Mouse (Mus musculus) MEL (cell line): ENCODE measurements around the gene Scrn3. TPM values are rescaled to one million over a fixed set of nuclear protein-coding genes. Genes with fewer than 3 reads are reported as not detected.

ENCODE experiments used
- DNase-seq: peaks from one replicate; pipeline ENCODE4 v3.0.0; 2011; ENCODE audit warnings: low read depth, low spot score
- H3K27ac ChIP-seq: 2 replicates; pipeline ENCODE4 v1.5.1; 2012; ENCODE audit warnings: low read depth, mild to moderate bottlenecking, control low read depth, low read length, moderate library complexity; ENCODE audit not compliant: control insufficient read depth
- H3K27me3 ChIP-seq, 2 experiments: fragments of 150-350 bp in 1 of 2; sonication (generic) in 1 of 2; 2 replicates each; pipeline ENCODE4 v1.6.1; 2012; ENCODE audit warnings: low read length in 2 of 2, mild to moderate bottlenecking in 2 of 2, improper control_type of control experiment in 1 of 2, moderate library complexity in 1 of 2; ENCODE audit not compliant: insufficient read depth in 2 of 2, control insufficient read depth in 1 of 2
- H3K36me3 ChIP-seq, 2 experiments: 2 replicates each; pipeline ENCODE4 v1.6.1; 2012 to 2014; ENCODE audit warnings: low read length in 2 of 2, improper control_type of control experiment in 1 of 2, inconsistent platforms in 1 of 2, mild to moderate bottlenecking in 1 of 2; ENCODE audit not compliant: insufficient read depth in 2 of 2, control insufficient read depth in 1 of 2
- H3K4me1 ChIP-seq, 2 experiments: fragments of 150-350 bp in 1 of 2; sonication (generic) in 1 of 2; 2 replicates each; pipeline ENCODE4 v1.6.1; 2012; ENCODE audit warnings: low read length in 2 of 2, improper control_type of control experiment in 1 of 2, mild to moderate bottlenecking in 1 of 2; ENCODE audit not compliant: insufficient read depth in 2 of 2, control insufficient read depth in 1 of 2
- H3K4me3 ChIP-seq, 2 experiments: fragments of 150-350 bp in 1 of 2; sonication (generic) in 1 of 2; 2 replicates each; pipeline ENCODE4 v1.5.1; 2012; ENCODE audit warnings: low read depth in 2 of 2, low read length in 2 of 2, mild to moderate bottlenecking in 2 of 2, moderate library complexity in 2 of 2, control low read depth in 1 of 2, improper control_type of control experiment in 1 of 2; ENCODE audit not compliant: control insufficient read depth in 1 of 2, insufficient read depth in 1 of 2
- H3K79me2 ChIP-seq: 2 replicates; pipeline ENCODE4 v1.6.1; 2012; ENCODE audit warnings: mild to moderate bottlenecking, low read length, moderate library complexity; ENCODE audit not compliant: control insufficient read depth, poor library complexity, insufficient read depth
- H3K9ac ChIP-seq: 2 replicates; pipeline ENCODE4 v1.6.1; 2012; ENCODE audit warnings: low read depth, mild to moderate bottlenecking, control low read depth, low read length, moderate library complexity; ENCODE audit not compliant: control insufficient read depth, poor library complexity, severe bottlenecking
- H3K9me3 ChIP-seq: fragments of 150-350 bp; sonication (generic); replicated peaks from 2 replicates; pipeline ENCODE4 v1.6.1; 2012; ENCODE audit warnings: mild to moderate bottlenecking, low read length, improper control_type of control experiment, moderate library complexity; ENCODE audit not compliant: insufficient read depth
- CHD2 ChIP-seq: IDR thresholded peaks from 2 replicates; pipeline ENCODE4 v1.6.1; 2011; ENCODE audit warnings: low read length, improper control_type of control experiment
- CTCF ChIP-seq, 3 experiments: IDR thresholded peaks in 2 of 3; conservative IDR thresholded peaks in 1 of 3; 2 replicates each; pipeline ENCODE4 v1.5.1; 2011 to 2012; ENCODE audit warnings: low read length in 3 of 3, low read depth in 2 of 3, mild to moderate bottlenecking in 2 of 3, improper control_type of control experiment in 1 of 3, inconsistent platforms in 1 of 3, mixed read lengths in 1 of 3, moderate library complexity in 1 of 3; ENCODE audit not compliant: control insufficient read depth in 1 of 3, insufficient read depth in 1 of 3, poor library complexity in 1 of 3, severe bottlenecking in 1 of 3
- E2F4 ChIP-seq: IDR thresholded peaks from 2 replicates; pipeline ENCODE4 v1.6.1; 2011; ENCODE audit warnings: low read depth, low read length, improper control_type of control experiment, borderline replicate concordance
- ELF1 ChIP-seq: IDR thresholded peaks from 2 replicates; pipeline ENCODE4 v1.6.1; 2014; ENCODE audit warnings: low read depth, mild to moderate bottlenecking, inconsistent platforms, low read length, improper control_type of control experiment, moderate library complexity
- EP300 ChIP-seq, 2 experiments: IDR thresholded peaks; 2 replicates each; pipeline ENCODE4 v1.6.1; 2011; ENCODE audit warnings: improper control_type of control experiment in 2 of 2, low read length in 2 of 2, low read depth in 1 of 2, mild to moderate bottlenecking in 1 of 2
- HCFC1 ChIP-seq: IDR thresholded peaks from 2 replicates; pipeline ENCODE4 v1.6.1; 2012; ENCODE audit warnings: low read depth, mild to moderate bottlenecking, inconsistent platforms, low read length, improper control_type of control experiment, moderate library complexity
- JUND ChIP-seq: IDR thresholded peaks from 2 replicates; pipeline ENCODE4 v1.6.1; 2011; ENCODE audit warnings: low read depth, mild to moderate bottlenecking, improper control_type of control experiment, low read length
- MAX ChIP-seq: IDR thresholded peaks from 2 replicates; pipeline ENCODE4 v1.6.1; 2011; ENCODE audit warnings: low read length, improper control_type of control experiment
- MAZ ChIP-seq: IDR thresholded peaks from 2 replicates; pipeline ENCODE4 v1.6.1; 2012; ENCODE audit warnings: low read depth, mild to moderate bottlenecking, inconsistent platforms, low read length, improper control_type of control experiment
- MEF2A ChIP-seq: IDR thresholded peaks from 2 replicates; pipeline ENCODE4 v1.6.1; 2014; ENCODE audit warnings: low read depth, mild to moderate bottlenecking, inconsistent platforms, low read length, improper control_type of control experiment; ENCODE audit not compliant: poor library complexity, insufficient replicate concordance, severe bottlenecking; ENCODE audit errors: extremely low read depth
- MXI1 ChIP-seq: IDR thresholded peaks from 2 replicates; pipeline ENCODE4 v1.6.1; 2011; ENCODE audit warnings: mild to moderate bottlenecking, low read depth, low read length, improper control_type of control experiment
- MYB ChIP-seq: IDR thresholded peaks from 2 replicates; pipeline ENCODE4 v1.6.1; 2011; ENCODE audit warnings: mild to moderate bottlenecking, low read depth, low read length, improper control_type of control experiment
- NELFE ChIP-seq: IDR thresholded peaks from 2 replicates; pipeline ENCODE4 v1.6.1; 2011; ENCODE audit warnings: low read depth, low read length, improper control_type of control experiment
- NRF1 ChIP-seq: IDR thresholded peaks from 2 replicates; pipeline ENCODE4 v1.6.1; 2014; ENCODE audit warnings: low read depth, mild to moderate bottlenecking, inconsistent platforms, low read length, improper control_type of control experiment, moderate library complexity; ENCODE audit not compliant: poor library complexity, insufficient read depth, severe bottlenecking
- POLR2A ChIP-seq, 2 experiments: IDR thresholded peaks; 2 replicates each; pipeline ENCODE4 v1.6.1; 2011 to 2012; ENCODE audit warnings: low read length in 2 of 2, mild to moderate bottlenecking in 2 of 2, control low read depth in 1 of 2, improper control_type of control experiment in 1 of 2, low read depth in 1 of 2, moderate library complexity in 1 of 2; ENCODE audit not compliant: control insufficient read depth in 1 of 2, insufficient read depth in 1 of 2, poor library complexity in 1 of 2
- POLR2AphosphoS2 ChIP-seq: IDR thresholded peaks from 2 replicates; pipeline ENCODE4 v1.6.1; 2011; ENCODE audit warnings: low read length, improper control_type of control experiment
- POLR2AphosphoS5 ChIP-seq: IDR thresholded peaks from 2 replicates; pipeline ENCODE4 v1.6.1; 2012; ENCODE audit warnings: low read depth, borderline replicate concordance, mild to moderate bottlenecking, inconsistent platforms, low read length, moderate library complexity, mixed read lengths
- RAD21 ChIP-seq: IDR thresholded peaks from 2 replicates; pipeline ENCODE4 v1.6.1; 2011; ENCODE audit warnings: mild to moderate bottlenecking, low read depth, low read length, improper control_type of control experiment
- RCOR1 ChIP-seq: IDR thresholded peaks from 2 replicates; pipeline ENCODE4 v1.6.1; 2012; ENCODE audit warnings: low read depth, mild to moderate bottlenecking, inconsistent platforms, low read length, improper control_type of control experiment
- SIN3A ChIP-seq: IDR thresholded peaks from 2 replicates; pipeline ENCODE4 v1.6.1; 2012; ENCODE audit warnings: low read length, improper control_type of control experiment, inconsistent platforms
- SMC3 ChIP-seq: IDR thresholded peaks from 2 replicates; pipeline ENCODE4 v1.6.1; 2011; ENCODE audit warnings: low read depth, low read length, improper control_type of control experiment
- TAL1 ChIP-seq: IDR thresholded peaks from 2 replicates; pipeline ENCODE4 v1.6.1; 2012; ENCODE audit warnings: mild to moderate bottlenecking, inconsistent platforms, low read length, moderate library complexity, mixed read lengths
- TBP ChIP-seq: IDR thresholded peaks from 2 replicates; pipeline ENCODE4 v1.8.0; 2011; ENCODE audit warnings: low read depth, low read length, improper control_type of control experiment
- UBTF ChIP-seq: IDR thresholded peaks from 2 replicates; pipeline ENCODE4 v1.6.1; 2012; ENCODE audit warnings: low read depth, mild to moderate bottlenecking, inconsistent platforms, low read length, improper control_type of control experiment, moderate library complexity, borderline replicate concordance; ENCODE audit not compliant: insufficient read depth
- USF1 ChIP-seq: IDR thresholded peaks from 2 replicates; pipeline ENCODE4 v1.6.1; 2014; ENCODE audit warnings: low read depth, mild to moderate bottlenecking, inconsistent platforms, low read length, improper control_type of control experiment, moderate library complexity
- ZC3H11A ChIP-seq: IDR thresholded peaks from 2 replicates; pipeline ENCODE4 v1.6.1; 2012; ENCODE audit warnings: low read depth, mild to moderate bottlenecking, inconsistent platforms, low read length, improper control_type of control experiment
- ZMIZ1 ChIP-seq: IDR thresholded peaks from 2 replicates; pipeline ENCODE4 v1.6.1; 2012; ENCODE audit warnings: low read depth, mild to moderate bottlenecking, inconsistent platforms, low read length, improper control_type of control experiment, moderate library complexity
- ZNF384 ChIP-seq: IDR thresholded peaks from 2 replicates; pipeline ENCODE4 v1.6.1; 2012; ENCODE audit warnings: low read depth, mild to moderate bottlenecking, inconsistent platforms, low read length, improper control_type of control experiment
- polyA plus RNA-seq, 2 experiments: library from polyadenylated mRNA; stranded (reverse) in 1 of 2; unstranded in 1 of 2; fragments of >175 nt in 1 of 2; fragments of >200 nt in 1 of 2; gene quantifications; 2 replicates each; pipeline versions ENCODE4 v1.2.1 to v1.2.4; 2012; ENCODE audit warnings: low replicate concordance in 2 of 2, low read depth in 1 of 2; ENCODE audit not compliant: insufficient read length in 2 of 2, insufficient read depth in 1 of 2, missing spikeins in 1 of 2
- total RNA-seq: library from RNA; depleted of rRNA; stranded (reverse); fragments of 300-350 nt; gene quantifications from 2 replicates; pipeline ENCODE4 v1.2.3, GENCODE M21; 2012

The Scrn3 gene
- total and polyA plus RNA-seq, 3 experiments, result 3.2 to 7.7 TPM; not detected in 1

DNA sequence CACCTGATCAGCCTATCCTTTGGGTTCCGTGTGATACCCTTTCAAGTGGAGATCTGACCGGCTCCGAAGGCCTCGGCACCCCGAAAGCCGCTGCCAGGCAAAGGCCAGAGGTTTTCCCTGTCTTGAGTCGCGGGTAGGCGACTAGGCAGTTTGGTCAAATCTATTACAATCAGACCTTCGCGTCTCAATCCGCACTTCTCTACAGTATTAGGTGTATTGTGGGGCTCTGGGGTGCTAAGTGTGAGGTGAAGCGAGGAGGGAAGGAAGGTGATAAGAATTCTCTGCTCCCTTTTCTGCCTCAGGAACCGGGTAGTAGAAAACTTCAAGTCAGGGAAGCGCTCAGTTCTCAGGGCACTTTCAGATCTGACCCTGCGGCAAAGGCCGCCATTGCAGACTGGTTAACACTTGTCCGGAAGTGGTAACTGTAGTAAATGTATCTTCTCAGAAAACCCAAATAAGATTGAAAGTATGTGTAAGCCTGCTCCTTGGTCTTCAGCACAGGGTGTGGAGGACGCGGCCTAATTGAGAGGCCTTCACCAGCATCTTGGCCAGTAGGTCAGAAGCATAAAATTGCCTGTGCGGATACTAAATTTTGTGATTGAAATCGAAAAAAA, 31.2 kb upstream of the Scrn3 start:
- H3K4me1 ChIP-seq, result peaks cover 0 to 3% of the 10 kb centered on the region in 2 experiments; a peak in 1 of 4 replicates
- H3K9ac ChIP-seq, result no peak overlapping the region
- H3K27me3 ChIP-seq, result no peaks in the 10 kb centered on the region
- H3K9me3 ChIP-seq, result no peaks in the 10 kb centered on the region
- H3K4me3 ChIP-seq, result no peak overlapping the region
- no peaks in the 10 kb centered on the region for H3K79me2 ChIP-seq
- no peak overlapping the region for H3K27ac ChIP-seq
- DNase-seq, result no peak
- H3K36me3 ChIP-seq, result peaks cover 0 to 3% of the 10 kb centered on the region in 2 experiments; a peak in 1 of 4 replicates
- TF ChIP-seq MAX (no peak), SIN3A (no peak), TAL1 (no peak), UBTF (no peak), POLR2A (IDR thresholded peaks at IDR 0.05; ENCODE audit: control insufficient read depth in 1 of 2, insufficient read depth in 1 of 2, low read depth in 1 of 2, low read length in 2 of 2, poor library complexity in 1 of 2) (no peak), MEF2A (no peak), ZNF384 (no peak), JUND (no peak), MXI1 (no peak), HCFC1 (no peak), MAZ (no peak), EP300 (IDR thresholded peaks at IDR 0.05; ENCODE audit: low read depth in 1 of 2, low read length in 2 of 2) (no peak), NRF1 (no peak)
- TF ChIP-seq, all 39 proteins: peak for 0

DNA sequence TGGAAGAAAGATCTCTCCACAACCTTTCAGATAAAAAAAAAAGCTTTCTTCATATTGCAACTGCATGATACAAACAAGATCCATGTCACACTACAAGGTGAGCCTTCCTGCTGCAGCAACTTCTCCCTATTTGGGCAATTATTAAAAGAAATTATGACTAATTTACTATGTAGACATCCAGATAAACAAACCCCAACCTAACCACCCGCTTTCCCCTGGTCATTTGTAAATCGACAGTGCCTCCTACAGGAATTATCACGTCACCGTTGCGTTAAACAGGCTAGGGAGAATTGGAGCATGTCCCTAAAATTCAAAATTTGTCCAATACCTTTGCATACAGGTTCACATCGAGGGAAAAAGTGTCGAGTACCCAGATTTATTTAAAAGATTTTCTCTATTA, 30.7 kb upstream of the Scrn3 start:
- Histone ChIP-seq H3K9me3 (no peaks in the 10 kb centered on the region), H3K4me1 (peaks cover 0 to 3% of the 10 kb centered on the region in 2 experiments; a peak in 1 of 4 replicates), H3K4me3 (no peak overlapping the region), H3K9ac (no peak overlapping the region), H3K36me3 (peaks cover 0 to 3% of the 10 kb centered on the region in 2 experiments; a peak in 1 of 4 replicates), H3K27ac (no peak overlapping the region), H3K27me3 (no peaks in the 10 kb centered on the region), H3K79me2 (no peaks in the 10 kb centered on the region)
- peak; percentile 23 for DNase-seq
- TF ChIP-seq JUND (no peak), POLR2AphosphoS2 (no peak), ELF1 (no peak), RCOR1 (no peak), MEF2A (no peak), NELFE (no peak), ZC3H11A (peak; percentile 11; the same call in 1 of the 2 replicates), MYB (no peak), RAD21 (peak; percentile 64), TAL1 (no peak), POLR2AphosphoS5 (no peak), HCFC1 (no peak), USF1 (no peak), TBP (no peak), CHD2 (no peak), ZMIZ1 (no peak), E2F4 (no peak), CTCF (IDR thresholded peaks at IDR 0.05 in 2 of 3, conservative IDR thresholded peaks at IDR 0.05 in 1 of 3; ENCODE audit: control insufficient read depth in 1 of 3, insufficient read depth in 1 of 3, low read depth in 2 of 3, low read length in 3 of 3, poor library complexity in 1 of 3, severe bottlenecking in 1 of 3) (peak; percentile 12 to 50 (median 28); a peak in 3 of 6 replicates), MXI1 (no peak), NRF1 (no peak), SMC3 (peak; percentile 36; the same call in 1 of the 2 replicates)
